Mouse (Mus musculus): Measurements from ENCODE around the gene Atp2a2.

DNA sequence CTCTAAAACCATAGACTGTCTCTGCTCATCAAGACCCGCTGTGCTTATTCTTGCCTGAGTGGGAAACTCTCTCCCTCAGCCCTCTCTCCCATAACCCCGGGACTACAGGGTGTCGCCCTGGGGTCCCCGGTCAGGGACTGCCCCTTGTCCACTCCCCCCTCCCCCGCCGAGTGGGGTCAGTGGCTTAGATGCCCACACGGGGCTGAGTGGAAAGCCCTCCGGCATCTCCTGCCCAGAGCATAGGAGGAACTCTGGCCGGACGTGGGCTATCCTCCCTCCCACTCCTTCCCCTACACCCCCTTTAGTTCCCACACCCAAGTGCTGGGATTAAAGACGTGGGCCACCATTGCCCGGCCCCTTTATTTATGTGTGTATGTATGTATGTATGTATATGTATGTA is 86.6 kb downstream of the Atp2a2 start:
- no peak for TF ChIP-seq POLR2A (IDR thresholded peaks at IDR 0.05; ENCODE audit: low read depth, low read length)
- TF ChIP-seq KAT2A (IDR thresholded peaks at IDR 0.05; ENCODE audit: insufficient replicate concordance, low read length): no peak
- no peak for TF ChIP-seq CTCF (conservative IDR thresholded peaks at IDR 0.05 in 1 of 2, IDR thresholded peaks at IDR 0.05 in 1 of 2; ENCODE audit: low read depth in 2 of 2, low read length in 2 of 2)
- TF ChIP-seq UBTF (IDR thresholded peaks at IDR 0.05; ENCODE audit: low read depth, low read length): no peak
- no peak for TF ChIP-seq ZNF384 (IDR thresholded peaks at IDR 0.05; ENCODE audit: low read depth, low read length)
- no peak for TF ChIP-seq EP300 (IDR thresholded peaks at IDR 0.05; ENCODE audit: low read length)
- TF ChIP-seq CHD2 (IDR thresholded peaks at IDR 0.05; ENCODE audit: low read length): no peak
- TF ChIP-seq USF2 (conservative IDR thresholded peaks at IDR 0.05; ENCODE audit: low read depth, low read length): no peak
- no peak for TF ChIP-seq MAX (IDR thresholded peaks at IDR 0.05; ENCODE audit: low read length)
- TF ChIP-seq MXI1 (IDR thresholded peaks at IDR 0.05; ENCODE audit: low read depth, low read length): no peak
- no peak for TF ChIP-seq ZMIZ1 (IDR thresholded peaks at IDR 0.05; ENCODE audit: low read depth, low read length)
- no peak for TF ChIP-seq SMC3 (IDR thresholded peaks at IDR 0.05; ENCODE audit: low read depth, low read length)

Measured in CH12.LX (cell line).